Mouse (Mus musculus): ENCODE measurements at regions not wholly inside any gene's neighbourhood (a gene's known extent, or its start where the extent isn't known, plus 50 kb on each side); places are given as distances from the start of the nearest gene placed in this dataset.
A peak's percentile ranks its signal among the peaks of the same experiment; 100 is the strongest.
"Not testable (repeated sequence)": the region's sequence is repeated elsewhere in the genome, so short reads cannot be mapped to it uniquely, and the experiment has no call there.

- no peak for DNase-seq (ENCODE audit: low spot score in 2 of 2)
These were observed 79.1 kb upstream of the Neurl1b start for GRCm38 (mm10) chr17:26335551-26335950.

- DNase-seq (ENCODE audit: low spot score in 2 of 2), result no peak
These were observed 78.6 kb upstream of the Neurl1b start for GRCm38 (mm10) chr17:26336011-26336410.

GRCm38 (mm10) chr17:26337106-26337505 is 77.5 kb upstream of the Neurl1b start:
- DNase-seq (ENCODE audit: low spot score in 2 of 2), result no peak

GRCm38 (mm10) chr17:26345436-26345835 is 69.2 kb upstream of the Neurl1b start:
- not testable (repeated sequence) for DNase-seq (ENCODE audit: low spot score in 2 of 2)

DNA sequence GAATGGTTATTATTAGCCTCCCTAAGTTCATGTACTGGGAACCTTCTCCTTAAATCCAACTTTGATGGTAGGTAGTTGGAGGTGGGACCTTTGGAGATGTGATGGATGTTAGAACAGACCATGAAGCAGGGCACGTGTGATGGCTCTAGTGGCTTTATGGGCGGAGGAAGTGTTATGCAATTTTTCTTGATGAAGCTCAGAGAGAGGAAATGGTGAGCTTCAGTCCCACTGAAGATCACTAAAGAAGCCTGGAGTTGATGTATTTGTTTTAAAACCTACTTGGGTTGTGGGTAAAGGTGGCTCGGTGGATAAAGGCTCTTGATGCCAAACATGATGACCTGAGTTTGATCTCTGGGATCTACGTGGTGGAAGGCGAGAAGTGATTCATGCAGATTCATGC is 66.5 kb upstream of the Neurl1b start:
- DNase-seq (ENCODE audit: low spot score in 2 of 2), result no peak

DNA sequence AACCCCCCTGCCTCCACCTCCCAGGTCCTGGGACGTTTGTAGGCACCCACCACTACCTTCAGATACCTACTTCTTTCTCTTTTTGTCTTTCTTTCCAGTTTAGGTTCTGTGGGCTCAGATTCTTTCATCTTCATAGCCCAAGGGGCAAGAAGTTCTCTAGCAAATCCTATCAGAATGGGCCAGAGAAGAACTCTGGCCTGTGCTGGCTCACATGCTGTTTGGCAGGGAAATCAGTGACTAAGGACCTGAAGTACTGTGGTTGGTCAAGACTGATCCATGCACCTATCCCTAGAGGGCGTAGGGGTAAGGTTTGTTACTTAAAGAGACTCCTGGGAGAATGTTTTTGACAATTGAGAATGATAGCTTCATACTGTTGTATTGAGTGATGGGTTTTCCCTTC is 64.9 kb upstream of the Neurl1b start:
- DNase-seq (ENCODE audit: low spot score in 2 of 2), result no peak

GRCm38 (mm10) chr17:26350216-26350615 is 64.4 kb upstream of the Neurl1b start:
- DNase-seq (ENCODE audit: low spot score in 2 of 2), result no peak

- DNase-seq (ENCODE audit: low spot score in 2 of 2), result no peak
These were observed 62.6 kb upstream of the Neurl1b start for GRCm38 (mm10) chr17:26351991-26352390.

- no peak for DNase-seq (ENCODE audit: low spot score in 2 of 2)
These were observed 61.9 kb upstream of the Neurl1b start for GRCm38 (mm10) chr17:26352712-26353111.

DNA sequence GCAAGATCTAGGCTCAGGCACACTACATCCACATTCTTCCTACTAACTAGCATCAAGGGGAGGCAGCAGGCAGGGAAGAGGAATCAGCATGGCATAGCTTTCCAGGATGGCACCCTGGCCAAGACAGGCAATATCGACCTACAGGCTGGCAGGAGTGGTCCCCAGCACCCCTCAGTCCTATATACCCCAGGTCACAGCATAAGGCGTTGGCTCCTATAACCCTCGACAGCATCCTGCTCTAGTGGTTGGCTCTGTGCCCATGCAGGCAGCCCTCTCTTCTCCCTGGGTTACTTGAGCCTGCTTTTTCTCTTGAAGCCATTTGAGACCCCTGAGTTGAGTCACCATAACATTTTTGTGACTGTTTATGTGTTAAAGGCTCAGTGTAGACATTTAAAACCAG is 60.2 kb upstream of the Neurl1b start:
- DNase-seq (ENCODE audit: low spot score in 2 of 2), result no peak

DNA sequence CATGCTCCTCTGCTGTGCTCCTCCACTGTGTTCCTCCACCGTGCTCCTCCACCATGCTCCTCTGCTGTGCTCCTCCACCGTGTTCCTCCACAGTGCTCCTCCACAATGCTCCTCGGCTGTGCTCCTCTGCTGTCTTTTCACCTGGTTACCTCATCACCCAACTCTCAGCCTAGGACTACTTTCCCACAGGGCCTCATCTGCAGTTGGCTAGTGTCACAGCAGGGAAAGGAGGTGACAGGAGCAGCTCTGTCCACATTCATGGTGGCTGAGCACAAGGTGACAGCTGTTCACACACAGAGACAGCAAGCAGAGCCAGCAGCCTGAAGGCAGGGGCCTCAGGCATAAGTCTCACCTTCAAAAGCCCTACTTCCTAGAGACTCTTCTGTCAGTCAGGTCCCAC is 59.3 kb upstream of the Neurl1b start:
- DNase-seq (ENCODE audit: low spot score in 2 of 2), result no peak

GRCm38 (mm10) chr17:26356906-26357305 is 57.7 kb upstream of the Neurl1b start:
- DNase-seq (ENCODE audit: low spot score in 2 of 2), result no peak

- peak; percentile 17 to 24 for DNase-seq (ENCODE audit: low spot score in 2 of 2)
These were observed 56.8 kb upstream of the Neurl1b start for GRCm38 (mm10) chr17:26357784-26358183.

- DNase-seq (ENCODE audit: low spot score in 2 of 2), result no peak
These were observed 53.9 kb upstream of the Neurl1b start for GRCm38 (mm10) chr17:26360711-26361110.

DNA sequence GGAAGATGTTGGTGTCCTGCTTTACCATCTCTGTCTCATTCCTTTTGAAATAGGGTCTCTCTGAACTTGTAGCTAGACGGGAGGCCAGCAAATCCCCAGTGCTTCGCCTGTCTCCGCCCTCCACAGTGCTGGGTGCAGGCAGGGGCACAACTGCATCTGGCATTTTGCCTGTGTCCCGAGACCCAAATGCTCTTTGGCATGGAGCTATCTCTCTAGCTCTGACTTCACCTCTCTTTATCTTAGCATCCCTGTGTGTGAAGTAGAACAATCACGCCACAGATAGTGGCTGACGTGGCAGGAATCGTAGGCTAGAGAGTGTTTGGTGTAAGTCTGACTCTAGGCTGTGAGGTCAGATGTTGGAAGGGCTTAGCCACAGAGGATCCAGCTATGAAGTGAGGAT is 53.2 kb upstream of the Neurl1b start:
- DNase-seq (ENCODE audit: low spot score in 2 of 2), result no peak

DNA sequence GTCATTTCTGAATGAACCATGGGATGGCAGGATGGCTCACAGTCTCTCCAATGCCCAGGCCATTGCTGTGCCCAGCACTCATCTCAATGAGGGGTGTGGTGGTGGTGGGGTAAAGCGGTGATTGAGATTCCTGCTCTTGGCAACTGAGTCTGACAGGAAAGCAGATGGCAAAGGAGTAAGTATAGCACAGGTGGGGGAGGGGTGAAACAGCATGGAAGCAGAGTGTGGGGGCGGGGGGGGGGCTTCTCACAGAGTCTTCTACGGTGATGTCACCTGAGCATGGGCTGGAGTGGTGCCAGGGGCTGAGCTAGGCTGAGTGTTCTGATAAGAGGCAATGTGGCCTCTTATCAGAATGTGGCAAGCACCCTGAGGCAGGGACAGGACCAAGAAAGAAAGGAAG is 52.6 kb upstream of the Neurl1b start:
- DNase-seq (ENCODE audit: low spot score in 2 of 2), result no peak

GRCm38 (mm10) chr17:26362586-26363361 is 51.9 kb upstream of the Neurl1b start:
- DNase-seq (ENCODE audit: low spot score in 2 of 2), result no peak

DNA sequence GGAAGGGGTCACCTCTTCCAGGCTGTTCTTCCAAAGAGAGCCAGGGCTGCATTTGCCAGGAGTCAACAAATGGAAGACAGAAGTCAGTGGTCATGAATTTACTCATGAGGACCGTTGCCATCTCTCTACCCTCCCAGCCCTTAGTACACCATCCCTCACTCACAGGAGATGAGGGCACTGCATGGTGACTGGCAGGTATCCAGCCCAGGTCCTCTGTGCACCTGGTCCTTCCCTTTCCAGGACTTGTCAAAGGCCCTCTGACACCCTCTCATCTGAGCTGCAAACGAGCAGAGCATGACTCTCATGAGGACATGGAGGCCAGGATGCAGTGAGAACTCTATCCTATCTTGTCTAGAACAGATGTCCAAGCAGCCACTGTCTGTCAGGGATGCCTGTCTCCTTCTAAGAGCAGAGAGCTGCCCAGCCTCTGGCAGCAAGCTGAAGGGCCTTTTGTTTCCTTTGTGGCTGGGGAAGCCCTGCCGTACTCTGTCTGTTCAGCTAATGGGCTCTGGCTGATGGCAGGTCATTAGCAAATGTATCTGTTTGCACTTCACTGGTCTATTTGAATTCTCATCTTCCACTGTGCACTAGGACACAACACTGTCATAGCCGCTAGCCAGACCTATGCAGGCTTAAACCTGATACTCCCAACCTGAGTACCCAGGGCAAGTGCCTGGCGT is 50.6 kb upstream of the Neurl1b start:
- DNase-seq (ENCODE audit: low spot score in 2 of 2), result no peak
